Mouse (Mus musculus): ENCODE measurements around the gene Ttc23.

Ttc23 gene

GRCm38 (mm10) chr7:67644833-67645680 is 2.2 kb upstream of the Ttc23 start, which contains the start of gene Lrrc28:
Gene Lrrc28 (minus strand): TSS chr7:67645268.
- DNase-seq (ENCODE audit: low read depth, low spot score) = peak; percentile 99

DNA sequence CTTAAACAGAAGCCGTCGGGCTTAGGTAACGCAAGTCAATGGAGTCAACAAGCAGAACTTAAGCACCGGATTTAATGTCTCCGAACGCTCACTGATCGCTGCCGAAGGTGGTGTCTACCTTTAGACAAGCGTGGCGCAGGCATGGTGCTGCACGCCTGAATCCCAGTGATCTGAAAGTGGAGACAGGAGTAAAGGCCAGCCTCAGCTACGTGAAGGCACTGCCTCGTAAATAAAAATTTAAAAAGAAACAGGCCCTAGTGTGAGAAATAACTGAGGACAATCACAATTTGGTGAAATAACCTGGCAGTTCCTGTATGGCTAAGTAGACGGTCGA is 1.6 kb upstream of the Ttc23 start:
- no peak for DNase-seq (ENCODE audit: low read depth, low spot score)

- no peak for DNase-seq (ENCODE audit: low read depth, low spot score)
Measured at GRCm38 (mm10) chr7:67646131-67646530, 1.1 kb upstream of the Ttc23 start.

DNA sequence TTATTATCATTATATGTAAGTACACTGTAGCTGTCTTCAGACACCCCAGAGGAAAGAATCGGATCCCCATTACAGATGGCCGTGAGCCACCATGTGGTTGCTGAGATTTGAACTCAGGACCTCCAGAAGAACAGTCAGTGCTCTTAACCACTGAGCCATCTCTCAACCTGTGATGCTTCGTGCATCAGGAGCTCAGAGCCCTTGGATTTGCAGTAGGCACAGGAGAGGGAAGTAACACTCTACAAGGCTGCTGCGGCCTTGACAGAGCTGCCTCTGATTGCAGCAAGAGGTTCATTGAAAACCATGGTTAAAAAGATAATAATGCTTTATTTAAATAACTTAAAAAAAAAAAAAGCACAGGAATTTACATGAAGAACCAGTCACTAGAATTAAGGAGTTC is 1.2 kb downstream of the Ttc23 start:
- peak; percentile 15 for DNase-seq (ENCODE audit: low read depth, low spot score)

DNA sequence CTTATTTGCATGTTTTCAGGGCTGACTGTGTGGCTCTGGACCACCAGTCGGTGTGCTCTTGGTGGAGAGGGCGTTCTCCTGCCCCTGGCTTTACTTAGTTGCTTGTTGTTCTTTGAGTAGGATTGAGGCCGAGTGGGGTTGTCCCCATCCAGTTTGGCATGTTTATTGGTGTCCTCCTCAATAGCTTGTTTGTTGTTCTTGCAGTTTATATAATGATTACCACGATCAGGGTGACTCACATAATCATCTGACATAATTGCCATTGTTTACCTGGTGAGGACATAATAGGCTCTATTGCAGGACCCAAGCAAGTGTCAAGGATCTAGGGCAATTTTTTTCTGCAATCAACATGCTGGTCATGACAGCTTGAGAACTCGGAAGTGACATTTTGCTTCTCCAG is 5.0 kb downstream of the Ttc23 start:
- no peak for DNase-seq (ENCODE audit: low read depth, low spot score)

DNA sequence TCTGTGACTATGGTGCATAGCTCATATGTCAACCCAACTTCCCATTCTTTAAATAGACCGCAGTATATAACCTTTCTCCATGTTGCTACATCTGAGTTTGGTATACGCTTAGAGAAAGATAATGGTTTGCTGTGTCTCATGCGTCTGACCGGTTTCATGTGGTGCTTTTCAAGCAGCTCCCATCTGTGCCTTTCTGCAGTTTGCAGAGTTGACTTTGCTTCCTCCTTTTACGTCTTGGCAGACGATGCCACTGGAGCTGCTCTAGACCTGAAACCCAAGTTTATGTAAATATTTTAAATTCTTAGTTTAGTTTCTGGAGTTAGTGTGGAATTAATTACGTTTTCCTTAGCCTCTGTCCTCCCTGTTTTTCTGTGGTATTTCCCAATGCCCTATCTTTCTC is 7.5 kb downstream of the Ttc23 start:
- no peak for DNase-seq (ENCODE audit: low read depth, low spot score)

DNA sequence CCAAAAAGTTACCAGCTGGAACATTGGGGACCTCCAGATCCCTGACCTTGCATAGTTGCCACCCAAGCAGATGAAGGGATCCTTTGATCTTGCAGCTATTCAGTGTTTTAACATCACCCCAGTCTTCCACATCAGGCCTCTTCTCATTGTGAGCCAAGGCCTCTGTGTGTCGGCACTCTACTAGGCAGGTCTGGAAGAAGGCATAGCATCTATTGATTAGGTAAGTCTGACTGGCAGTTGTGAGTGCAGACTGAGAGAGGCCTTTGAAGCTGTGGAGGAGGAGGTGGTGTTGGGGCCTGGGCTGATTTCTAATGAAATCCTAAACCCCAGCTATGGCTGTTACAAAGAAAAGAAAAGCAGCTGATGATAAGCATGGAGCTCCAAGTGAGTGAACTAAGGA is 8.0 kb downstream of the Ttc23 start:
- no peak for DNase-seq (ENCODE audit: low read depth, low spot score)

GRCm38 (mm10) chr7:67658110-67658509 is 10.9 kb downstream of the Ttc23 start:
- DNase-seq (ENCODE audit: low read depth, low spot score) = no peak

DNA sequence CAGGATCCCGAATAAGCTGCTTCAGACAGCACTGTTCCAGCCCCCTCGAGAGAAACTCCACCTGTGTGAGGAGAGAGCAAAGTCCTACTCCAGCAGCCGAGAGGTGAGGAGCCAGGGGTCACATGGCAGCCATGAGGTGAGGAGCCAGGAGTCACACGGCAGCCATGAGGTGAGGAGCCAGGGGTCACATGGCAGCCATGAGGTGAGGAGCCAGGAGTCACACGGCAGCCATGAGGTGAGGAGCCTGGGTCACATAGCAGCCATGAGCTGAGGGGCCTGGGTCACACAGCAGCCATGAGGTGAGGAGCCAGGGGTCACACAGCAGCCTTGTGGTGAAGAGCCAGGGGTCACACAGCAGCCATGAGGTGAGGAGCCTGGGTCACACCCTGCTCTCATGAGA is 15.2 kb downstream of the Ttc23 start:
- DNase-seq (ENCODE audit: low read depth, low spot score) = no peak

DNA sequence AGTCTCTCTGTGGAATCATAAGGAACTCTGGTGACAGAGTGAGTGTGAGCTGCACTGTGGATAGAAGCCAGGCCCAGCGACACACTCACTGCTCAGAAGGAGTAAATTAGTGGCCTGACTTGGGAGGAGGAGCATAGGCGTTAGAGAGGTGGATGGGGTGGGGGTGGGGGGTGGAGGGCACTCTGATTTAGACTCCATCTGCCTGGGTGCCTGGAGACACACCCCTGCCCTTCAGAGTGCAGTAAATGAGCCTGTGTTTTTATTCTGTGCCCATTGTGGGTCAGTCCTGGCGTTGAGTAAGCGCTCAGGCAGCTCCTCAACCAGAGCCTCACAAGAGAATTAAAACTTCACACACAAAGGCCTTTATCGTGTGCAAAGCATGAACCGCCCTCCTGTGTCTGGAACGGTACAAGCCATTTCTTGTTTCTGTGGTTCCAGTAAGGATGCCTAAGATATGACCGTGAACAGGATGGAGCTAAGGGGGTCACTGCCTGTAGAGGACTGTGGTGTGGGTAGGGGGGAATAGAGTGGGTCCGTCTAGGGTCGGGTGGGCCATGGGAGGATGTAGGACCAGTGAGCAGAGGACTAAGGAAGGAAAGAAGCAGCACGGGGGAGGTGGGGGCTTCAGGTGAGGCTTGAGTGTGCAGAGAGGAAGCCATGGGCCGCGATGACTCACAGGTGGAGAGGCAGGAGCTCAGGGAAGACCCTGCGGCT is 16.9 kb downstream of the Ttc23 start:
- DNase-seq (ENCODE audit: low read depth, low spot score) = peak; percentile 12

DNA sequence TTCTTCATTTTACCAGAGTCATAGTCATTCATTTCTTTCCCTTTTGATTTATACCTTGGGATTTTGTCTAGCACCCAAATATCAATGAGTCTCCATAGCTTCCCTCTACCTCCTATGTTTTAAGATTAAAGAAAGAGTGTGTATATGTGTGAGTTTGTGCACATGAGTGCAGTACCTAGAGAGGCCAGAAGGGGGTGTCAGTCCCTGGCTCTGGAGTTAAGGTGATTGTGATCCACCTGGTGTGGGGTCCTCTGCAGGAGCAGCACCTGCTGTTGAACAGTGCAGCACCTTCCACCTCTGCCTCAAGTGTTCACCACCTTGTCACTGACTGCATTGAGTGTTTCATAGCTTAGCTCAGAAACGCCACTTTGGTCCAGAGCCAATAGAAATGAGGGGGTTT is 23.8 kb downstream of the Ttc23 start:
- DNase-seq (ENCODE audit: low read depth, low spot score) = peak; percentile 9

DNA sequence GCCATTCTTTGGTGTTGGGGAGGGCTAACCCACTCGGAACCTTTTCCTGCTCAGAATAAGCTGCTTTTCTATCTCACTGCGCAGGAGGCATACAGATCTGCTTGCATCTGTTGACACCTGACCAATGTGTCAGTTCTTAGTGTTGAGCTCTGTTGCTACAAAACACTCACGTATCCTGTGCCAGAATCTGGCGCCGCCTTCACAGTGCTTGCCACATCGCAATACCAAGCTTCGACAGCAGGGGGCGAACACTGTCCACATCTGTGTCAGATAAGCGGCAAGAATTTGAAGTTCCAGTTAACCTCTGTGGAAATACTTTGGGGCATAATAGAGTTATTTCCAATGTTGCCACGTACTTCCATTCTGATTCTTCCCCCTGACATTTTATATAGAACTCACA is 25.4 kb downstream of the Ttc23 start:
- DNase-seq (ENCODE audit: low read depth, low spot score) = peak; percentile 91

DNA sequence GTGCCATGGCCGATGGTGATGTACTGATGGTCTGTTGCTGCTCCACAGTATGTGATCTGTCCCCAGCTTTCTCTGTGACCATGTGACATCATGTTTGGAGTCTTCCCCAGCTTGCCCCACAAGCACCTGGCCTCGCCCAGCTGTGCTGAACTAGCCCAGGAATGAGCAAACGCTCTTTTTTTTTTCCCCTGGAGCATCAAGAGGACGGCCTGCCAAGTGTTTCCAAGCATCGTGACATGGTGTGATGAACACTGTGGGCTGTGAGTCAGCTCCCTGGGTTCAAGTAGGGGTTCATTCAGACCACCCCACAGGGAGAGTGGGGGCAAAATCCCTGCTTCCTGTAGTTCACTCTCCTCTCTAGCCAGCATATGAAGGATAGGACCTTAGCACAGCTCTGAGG is 26.4 kb downstream of the Ttc23 start:
- peak; percentile 8 for DNase-seq (ENCODE audit: low read depth, low spot score)

DNA sequence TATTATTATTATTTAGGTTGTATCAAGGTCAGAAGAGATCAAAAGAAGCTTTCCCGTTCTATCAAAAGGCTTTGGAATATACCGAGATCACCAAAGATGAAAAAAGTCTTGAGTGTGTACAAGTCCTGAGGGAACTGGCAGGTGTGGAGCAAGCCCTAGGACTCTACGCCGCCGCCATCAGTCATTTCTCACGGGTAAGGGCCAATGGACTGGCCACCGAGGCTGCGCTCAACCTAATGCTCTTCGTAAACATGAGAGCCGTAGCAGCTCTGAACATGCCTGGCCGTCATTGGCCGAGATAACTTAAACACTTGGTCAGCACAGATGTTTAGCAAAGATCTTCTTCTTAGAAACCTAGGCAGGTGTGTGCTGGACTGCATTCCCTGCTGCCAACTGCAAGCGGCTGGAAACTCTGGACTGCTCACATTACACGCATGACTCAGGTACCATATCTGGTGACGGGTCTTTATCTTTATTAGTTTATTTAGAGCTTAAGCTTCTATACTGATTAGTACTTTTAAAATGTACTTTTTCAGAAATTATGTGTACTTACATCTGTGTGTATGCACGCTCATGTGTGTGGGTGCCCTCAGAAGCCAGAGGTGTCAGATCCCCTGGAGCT is 31.8 kb downstream of the Ttc23 start:
- DNase-seq (ENCODE audit: low read depth, low spot score) = no peak

GRCm38 (mm10) chr7:67681078-67681477 is 33.9 kb downstream of the Ttc23 start:
- no peak for DNase-seq (ENCODE audit: low read depth, low spot score)

DNA sequence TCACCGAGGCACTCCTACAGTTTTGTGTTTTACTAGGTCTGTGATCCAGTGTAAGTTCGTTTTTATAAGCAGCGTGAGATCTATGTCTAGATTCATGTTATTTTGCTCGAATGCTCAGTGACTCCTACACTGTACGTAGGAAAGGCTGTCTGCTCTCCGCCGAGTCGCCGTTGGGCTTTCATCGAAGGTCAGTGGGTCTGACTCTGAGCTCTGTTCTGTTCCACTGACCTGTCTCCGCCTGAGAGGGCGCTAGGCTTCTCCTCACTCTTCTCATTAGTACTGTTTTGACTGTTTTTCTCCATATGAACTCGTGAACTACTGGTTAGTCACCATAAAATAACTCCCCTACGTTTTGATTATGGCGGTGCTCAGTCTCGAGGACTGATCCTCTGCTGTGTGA is 35.8 kb downstream of the Ttc23 start:
- DNase-seq (ENCODE audit: low read depth, low spot score) = no peak

DNA sequence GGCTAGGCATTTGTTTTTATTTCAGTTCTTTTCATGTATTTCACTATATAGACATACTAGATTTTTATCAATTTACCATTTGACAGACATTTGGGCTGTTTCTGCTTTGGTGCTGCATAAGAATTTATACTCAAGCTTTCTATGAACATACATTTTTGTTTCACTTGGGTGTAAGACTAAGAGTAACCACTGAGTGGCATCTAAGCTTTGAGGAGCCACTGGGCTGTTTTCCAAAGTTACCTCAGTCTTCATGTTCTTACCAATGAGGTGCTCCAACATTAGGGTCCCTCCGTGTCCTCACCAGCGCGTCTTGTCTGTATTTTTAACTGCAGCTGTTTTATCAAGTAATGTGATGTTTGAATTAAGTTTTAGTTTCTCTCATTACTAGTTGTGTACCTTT is 39.3 kb downstream of the Ttc23 start:
- peak; percentile 21 for DNase-seq (ENCODE audit: low read depth, low spot score)

DNA sequence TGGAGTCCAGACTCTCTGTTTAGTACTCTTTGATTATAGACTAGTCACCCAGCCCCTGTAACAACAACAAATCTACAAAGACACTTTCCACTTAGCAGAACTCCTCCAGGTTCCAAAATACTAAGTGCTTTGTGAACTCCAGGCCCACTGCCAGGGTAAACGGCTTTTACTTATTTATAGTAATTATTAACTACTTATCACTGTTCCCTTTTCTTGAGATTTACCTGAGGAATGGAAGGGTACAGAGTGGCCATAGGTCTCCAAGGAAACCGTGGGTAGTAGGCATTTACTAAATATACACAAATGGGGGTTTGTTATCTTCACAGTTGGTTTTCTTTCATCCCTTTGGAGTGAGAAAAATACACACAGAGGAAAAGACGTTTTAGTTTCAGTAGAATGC is 41.1 kb downstream of the Ttc23 start:
- no peak for DNase-seq (ENCODE audit: low read depth, low spot score)

GRCm38 (mm10) chr7:67689793-67690192 is 42.6 kb downstream of the Ttc23 start:
- DNase-seq (ENCODE audit: low read depth, low spot score) = no peak

GRCm38 (mm10) chr7:67691036-67691435 is 43.8 kb downstream of the Ttc23 start:
- no peak for DNase-seq (ENCODE audit: low read depth, low spot score)

DNA sequence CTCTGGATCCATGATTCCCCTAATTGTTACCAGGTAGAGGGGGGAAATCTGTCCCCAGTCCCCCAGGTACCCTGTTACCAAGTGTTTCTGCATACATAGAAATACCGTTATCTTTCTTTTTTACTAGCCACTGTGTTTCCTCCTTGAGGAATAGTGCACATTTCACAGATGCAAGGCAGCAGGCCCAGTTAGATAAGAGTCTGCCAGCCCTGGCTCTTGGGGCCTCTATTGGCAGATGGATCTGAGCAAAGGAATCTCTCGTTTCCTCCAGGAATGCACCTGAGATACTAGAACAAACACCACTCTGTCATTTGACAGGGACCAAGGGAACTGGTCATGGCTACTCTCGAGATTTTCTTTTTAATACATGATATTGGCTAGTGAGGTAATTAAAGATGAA is 44.9 kb downstream of the Ttc23 start:
- no peak for DNase-seq (ENCODE audit: low read depth, low spot score)

GRCm38 (mm10) chr7:67692791-67693538 is 45.8 kb downstream of the Ttc23 start:
- no peak for DNase-seq (ENCODE audit: low read depth, low spot score)

Data from 3T3-L1 (cell line).